Mouse (Mus musculus) frontal cortex, postnatal 14 days (tissue): ENCODE results near the gene Tbc1d17.

Experiments
- DNase-seq, 2 experiments: peaks; one replicate each; pipeline ENCODE4 v3.0.0; 2022; ENCODE audit warnings: low spot score in 2 of 2

Gene Tbc1d17

GRCm38 (mm10) chr7:44868919-44869696 lies 20.2 kb upstream of the Tbc1d17 start:
- DNase-seq: no peak

GRCm38 (mm10) chr7:44868465-44868864 lies 19.6 kb upstream of the Tbc1d17 start:
- no peak for DNase-seq

GRCm38 (mm10) chr7:44867802-44868201 lies 18.9 kb upstream of the Tbc1d17 start:
- DNase-seq: no peak

GRCm38 (mm10) chr7:44867010-44867702 lies 18.3 kb upstream of the Tbc1d17 start:
- no peak for DNase-seq

- DNase-seq: no peak
Measured at GRCm38 (mm10) chr7:44866276-44867009, 17.6 kb upstream of the Tbc1d17 start.

- DNase-seq: no peak
Measured at GRCm38 (mm10) chr7:44864595-44865542, 16.0 kb upstream of the Tbc1d17 start.

- no peak for DNase-seq
Measured at GRCm38 (mm10) chr7:44863982-44864494, 15.2 kb upstream of the Tbc1d17 start.

GRCm38 (mm10) chr7:44863210-44863609 lies 14.3 kb upstream of the Tbc1d17 start:
- no peak for DNase-seq

GRCm38 (mm10) chr7:44862434-44862833 lies 13.6 kb upstream of the Tbc1d17 start:
- no peak for DNase-seq

- DNase-seq: no peak
Measured at GRCm38 (mm10) chr7:44861429-44861816, 12.5 kb upstream of the Tbc1d17 start.

- DNase-seq: peak in 1 of 2 experiments; percentile 58
Measured at GRCm38 (mm10) chr7:44860576-44861428, 11.9 kb upstream of the Tbc1d17 start.

- DNase-seq: no peak
Measured at GRCm38 (mm10) chr7:44859896-44860295, 11.0 kb upstream of the Tbc1d17 start.

GRCm38 (mm10) chr7:44857905-44858304 lies 9.0 kb upstream of the Tbc1d17 start:
- DNase-seq: no peak

GRCm38 (mm10) chr7:44857042-44857552 lies 8.2 kb upstream of the Tbc1d17 start, which contains the start of gene Pnkp:
Gene Pnkp (plus strand): TSS chr7:44857139.
- DNase-seq: peak; percentile 88 to 91

- DNase-seq: no peak
Measured at GRCm38 (mm10) chr7:44856265-44856916, 7.5 kb upstream of the Tbc1d17 start.

- no peak for DNase-seq
Measured at GRCm38 (mm10) chr7:44855036-44855435, 6.2 kb upstream of the Tbc1d17 start.

- peak in 1 of 2 experiments; percentile 67 for DNase-seq
Measured at GRCm38 (mm10) chr7:44854356-44855031, 5.6 kb upstream of the Tbc1d17 start.

- no peak for DNase-seq
Measured at GRCm38 (mm10) chr7:44853596-44854355, 4.9 kb upstream of the Tbc1d17 start.
